Mouse (Mus musculus): ENCODE results near the gene Olfr49. TPM values are rescaled to one million over a fixed set of nuclear protein-coding genes. Genes with fewer than 3 reads are reported as not detected.
"Not testable (repeated sequence)": the region's sequence is repeated elsewhere in the genome, so short reads cannot be mapped to it uniquely, and the experiment has no call there.

Olfr49 gene
- total RNA-seq, 2 experiments from 2014 or later: not detected

- no peak for DNase-seq (ENCODE audit: extremely low spot score in 1 of 2, low spot score in 2 of 2)
- intact Hi-C loops (cut with DNase I): no loop called here
These were observed 50.3 kb downstream of the Olfr49 start for GRCm38 (mm10) chr14:54234231-54235040.

GRCm38 (mm10) chr14:54233559-54234143 lies 51.1 kb downstream of the Olfr49 start:
- DNase-seq (ENCODE audit: extremely low spot score in 1 of 2, low spot score in 2 of 2): no peak
- intact Hi-C loops (cut with DNase I): no loop called here

- intact Hi-C loops (cut with DNase I): no loop called here
- DNase-seq (ENCODE audit: extremely low spot score in 1 of 2, low spot score in 2 of 2): peak in 1 of 2 experiments; percentile 75
These were observed 51.8 kb downstream of the Olfr49 start for GRCm38 (mm10) chr14:54232811-54233558.

GRCm38 (mm10) chr14:54232143-54232542 lies 52.6 kb downstream of the Olfr49 start:
- intact Hi-C loops (cut with DNase I): no loop called here

GRCm38 (mm10) chr14:54231176-54231956 lies 53.4 kb downstream of the Olfr49 start:
- intact Hi-C loops (cut with DNase I): no loop called here
- no peak for DNase-seq (ENCODE audit: extremely low spot score in 1 of 2, low spot score in 2 of 2)

More at GRCm38 (mm10) chr14:54232143-54232542, 52.6 kb downstream of the Olfr49 start:
- no peak for DNase-seq (ENCODE audit: extremely low spot score in 1 of 2, low spot score in 2 of 2)

- intact Hi-C loops (cut with DNase I): no loop called here
- DNase-seq (ENCODE audit: extremely low spot score in 1 of 2, low spot score in 2 of 2): no peak
These were observed 54.0 kb downstream of the Olfr49 start for GRCm38 (mm10) chr14:54230638-54231150.

- intact Hi-C loops (cut with DNase I): loop anchor here (2.0 to 5.0 kb wide), 3 partner anchors 163 to 411 kb away; partner anchors contain the start of genes Cdh24 and Gm17606
- not testable (repeated sequence) for DNase-seq (ENCODE audit: extremely low spot score in 1 of 2, low spot score in 2 of 2)
These were observed 54.9 kb downstream of the Olfr49 start for GRCm38 (mm10) chr14:54229849-54230248.

GRCm38 (mm10) chr14:54228933-54229713 lies 55.6 kb downstream of the Olfr49 start:
- intact Hi-C loops (cut with DNase I): loop anchor here (2.0 to 5.0 kb wide), 3 partner anchors 162 to 412 kb away; partner anchors contain the start of genes Cdh24 and Gm17606
- peak in 1 of 2 experiments; percentile 47 for DNase-seq (ENCODE audit: extremely low spot score in 1 of 2, low spot score in 2 of 2)

GRCm38 (mm10) chr14:54228501-54228900 lies 56.2 kb downstream of the Olfr49 start:
- intact Hi-C loops (cut with DNase I): loop anchor here (2.0 to 5.0 kb wide), 3 partner anchors 161 to 412 kb away; partner anchors contain the start of genes Cdh24 and Gm17606
- no peak for DNase-seq (ENCODE audit: extremely low spot score in 1 of 2, low spot score in 2 of 2)

Other genes starting within 250 kb of the Olfr49 start
- 100 to 1,000 TPM; 121 to 126 TPM for gene Dad1, start 30.8 kb downstream of the Olfr49 start, total RNA-seq (2021)
- 10 to 100 TPM; 43.7 to 48.0 TPM for gene Abhd4, start 30.8 kb downstream of the Olfr49 start, total RNA-seq (2021)
- 10 to 100 TPM; 61.6 to 66.4 TPM for gene Oxa1l, start 75.9 kb upstream of the Olfr49 start, total RNA-seq (2021)
- gene Slc7a7, start 132.8 kb upstream of the Olfr49 start, total RNA-seq (2021): 1 to 10 TPM; 2.1 to 2.2 TPM
- 100 to 1,000 TPM; 103 to 105 TPM for gene Mrpl52, start 142.0 kb upstream of the Olfr49 start, total RNA-seq (2021)
- 10 to 100 TPM; 28.4 to 35.9 TPM for gene Mmp14, start 146.7 kb upstream of the Olfr49 start, total RNA-seq (2021)
- 10 to 100 TPM; 27.5 to 34.5 TPM for gene Lrp10, start 179.2 kb upstream of the Olfr49 start, total RNA-seq (2021)
- 10 to 100 TPM; 14.5 to 16.7 TPM for gene Rem2, start 191.2 kb upstream of the Olfr49 start, total RNA-seq (2021)
- gene Prmt5, start 232.6 kb upstream of the Olfr49 start, total RNA-seq (2021): 10 to 100 TPM; 88.4 to 93.1 TPM

Data from left cerebral cortex, postnatal 10 days (tissue).